Mouse (Mus musculus) cerebellum, postnatal 36 days (tissue): Measurements from ENCODE around the gene Kcna4.
A peak's percentile ranks its signal among the peaks of the same experiment; 100 is the strongest.

ENCODE experiments used
- DNase-seq, 2 experiments: peaks; one replicate each; pipeline ENCODE4 v3.0.0; 2021 to 2022; ENCODE audit warnings: mixed read lengths in 2 of 2

Gene Kcna4

DNA sequence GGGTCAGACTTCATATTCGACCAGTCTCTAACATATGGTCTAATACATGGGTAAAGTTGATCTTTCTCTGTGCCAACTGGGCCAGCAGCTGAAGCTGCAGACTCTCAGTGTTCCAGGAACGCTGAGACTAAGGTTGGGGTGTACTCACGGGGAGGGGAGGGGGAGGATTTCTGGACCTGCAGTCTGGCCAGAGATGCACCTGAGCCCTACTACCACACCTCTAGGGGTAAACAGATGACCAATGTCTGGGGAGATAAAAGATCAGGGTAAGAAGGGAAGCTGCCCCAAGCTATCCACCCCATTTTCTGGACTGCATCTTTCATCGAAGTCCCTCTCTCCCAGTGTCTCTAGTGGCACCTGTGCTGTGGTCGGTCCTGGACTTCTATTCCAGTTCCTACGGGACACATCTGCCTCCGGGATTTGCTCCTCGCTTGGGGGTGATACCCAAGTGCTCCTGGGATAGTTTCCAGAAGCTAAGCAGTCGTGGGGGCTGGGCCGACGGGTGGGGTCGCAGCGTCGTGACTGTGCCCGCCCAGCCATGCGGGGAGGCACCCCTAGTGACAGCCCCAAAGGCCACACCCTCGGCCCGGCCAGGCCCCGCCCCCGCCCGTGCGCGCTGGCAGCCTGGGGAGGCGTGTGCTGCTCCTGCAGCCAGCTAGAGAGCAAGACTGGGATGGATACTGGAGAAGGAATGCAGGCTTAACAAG lies at the start of gene Kcna4:
TSS of gene Kcna4 (plus strand) at position 650 of the 707 bp plus-strand sequence.
- peak; percentile 30 to 37 for DNase-seq

- no peak for DNase-seq
These were observed 32.3 kb upstream of the Kcna4 start for GRCm38 (mm10) chr2:107258091-107258490.

DNA sequence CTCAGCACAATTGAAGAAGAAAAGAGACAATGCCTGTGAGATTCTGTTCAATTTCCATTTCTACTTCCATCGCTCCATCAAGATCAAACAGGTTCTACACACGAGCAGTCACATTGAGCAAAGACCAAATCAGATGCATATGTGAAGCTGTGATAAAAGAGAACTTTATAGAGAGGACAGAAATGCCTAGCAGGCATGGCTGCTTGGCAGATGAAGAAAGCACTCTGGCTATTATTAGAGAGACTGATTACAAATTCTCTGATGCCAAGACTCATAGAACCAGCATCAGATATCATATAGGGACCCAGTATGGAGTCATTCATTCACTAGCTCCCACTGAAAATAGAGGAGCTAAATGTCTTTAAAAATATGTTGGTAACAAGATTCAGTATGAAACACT lies 24.2 kb upstream of the Kcna4 start:
- DNase-seq: no peak

DNA sequence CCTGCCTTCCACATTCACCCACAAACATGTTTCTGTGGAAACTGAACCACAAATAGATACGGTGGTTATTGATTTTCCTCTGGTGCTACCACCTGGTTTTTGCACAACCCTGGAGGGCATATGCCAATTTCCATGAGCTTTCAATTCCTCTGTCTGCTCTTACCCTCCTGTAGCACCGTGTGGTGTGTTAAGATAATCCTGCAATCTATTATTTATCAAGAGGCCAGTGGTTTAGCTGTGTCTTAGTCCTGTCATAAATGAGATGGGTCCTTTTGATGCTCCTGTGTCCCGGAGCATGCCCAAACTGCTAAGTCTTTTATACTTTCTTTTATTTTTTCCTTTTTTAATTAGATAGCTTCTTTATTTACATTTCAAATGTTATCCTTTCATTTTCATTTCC lies 20.4 kb upstream of the Kcna4 start:
- no peak for DNase-seq

- no peak for DNase-seq
These were observed 219 bp downstream of the Kcna4 start for GRCm38 (mm10) chr2:107290697-107291019.

DNA sequence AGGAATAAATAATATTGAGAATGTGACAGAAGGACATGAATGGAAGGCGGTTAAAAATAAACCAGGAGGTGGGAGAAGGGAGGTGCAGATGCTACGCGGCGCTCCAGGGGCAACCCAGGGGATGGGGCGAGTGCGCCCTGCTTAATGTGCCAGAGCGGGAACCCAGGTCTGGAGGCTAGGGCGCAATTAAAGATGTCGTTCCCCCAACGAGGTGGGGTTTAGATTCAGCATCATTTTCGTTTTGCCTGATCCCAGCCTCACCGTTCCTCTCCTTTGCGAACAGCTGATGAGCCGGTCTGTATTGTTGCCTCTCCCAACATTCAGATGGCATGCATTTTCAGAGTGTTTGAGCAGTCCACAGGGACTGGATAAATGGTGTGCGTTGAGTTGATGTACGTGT lies 703 bp downstream of the Kcna4 start:
- DNase-seq: peak in 1 of 2 experiments; percentile 5

DNA sequence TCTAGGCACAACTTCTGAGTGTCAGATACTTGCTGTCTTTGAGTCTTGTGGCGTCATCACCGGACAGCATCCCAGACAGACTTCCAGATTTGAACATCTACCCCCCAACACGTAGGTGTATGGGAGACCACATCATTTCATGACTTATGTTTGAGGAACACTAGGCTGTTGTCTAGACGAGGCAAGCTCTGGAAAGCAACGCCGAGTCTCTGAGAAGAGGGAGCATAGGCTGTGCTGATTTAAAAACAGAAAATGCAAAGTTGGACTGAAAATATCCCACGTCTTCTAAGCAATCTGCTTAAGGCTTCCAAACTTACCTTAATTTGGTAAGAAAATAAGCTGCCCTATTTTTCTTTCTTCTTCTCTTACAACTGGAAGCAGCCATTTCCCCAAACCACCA lies 4.1 kb downstream of the Kcna4 start:
- no peak for DNase-seq

GRCm38 (mm10) chr2:107301886-107302285 lies 11.4 kb downstream of the Kcna4 start:
- no peak for DNase-seq

- DNase-seq: no peak
These were observed 14.3 kb downstream of the Kcna4 start for GRCm38 (mm10) chr2:107304707-107305106.

DNA sequence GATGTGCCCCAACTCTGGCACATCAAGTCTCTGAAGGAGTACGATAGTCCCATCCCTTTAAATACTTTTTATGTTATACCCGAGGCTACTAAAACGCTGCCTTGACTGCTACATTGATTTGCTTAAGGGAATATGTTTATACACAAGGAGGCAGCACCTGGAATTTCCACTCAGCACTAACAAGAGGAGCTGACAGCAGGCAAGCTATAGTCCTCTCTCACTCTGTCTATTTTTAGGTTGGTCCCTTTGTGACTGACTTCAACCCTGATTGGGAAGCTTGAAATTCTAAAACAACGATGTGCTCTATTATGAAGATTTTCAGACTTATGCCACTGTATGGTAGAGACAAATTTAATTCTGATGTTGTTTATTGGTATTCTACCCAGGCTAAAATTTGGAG lies 15.6 kb downstream of the Kcna4 start:
- DNase-seq: no peak

DNA sequence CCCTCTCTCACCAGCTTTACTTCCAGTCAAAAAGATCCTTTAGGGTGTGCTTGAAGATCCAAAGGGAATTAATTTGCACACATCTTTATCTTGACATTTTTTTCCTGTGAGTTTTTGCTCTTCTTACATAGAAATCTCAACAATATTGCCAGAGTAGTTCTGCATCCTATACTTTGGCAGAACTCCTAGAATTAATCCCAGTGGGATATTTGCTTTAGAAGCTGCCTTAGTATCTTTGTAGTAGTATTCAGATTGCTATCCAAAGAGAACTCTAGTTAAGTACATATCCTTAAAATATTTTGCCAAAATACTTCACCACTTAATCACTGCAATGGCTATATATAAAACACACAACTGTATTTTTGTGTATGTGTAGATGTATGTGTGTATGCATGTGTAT lies 28.2 kb downstream of the Kcna4 start:
- DNase-seq: no peak

GRCm38 (mm10) chr2:107321596-107322226 lies 31.3 kb downstream of the Kcna4 start:
- DNase-seq: no peak

GRCm38 (mm10) chr2:107324090-107324489 lies 33.7 kb downstream of the Kcna4 start:
- DNase-seq: no peak

DNA sequence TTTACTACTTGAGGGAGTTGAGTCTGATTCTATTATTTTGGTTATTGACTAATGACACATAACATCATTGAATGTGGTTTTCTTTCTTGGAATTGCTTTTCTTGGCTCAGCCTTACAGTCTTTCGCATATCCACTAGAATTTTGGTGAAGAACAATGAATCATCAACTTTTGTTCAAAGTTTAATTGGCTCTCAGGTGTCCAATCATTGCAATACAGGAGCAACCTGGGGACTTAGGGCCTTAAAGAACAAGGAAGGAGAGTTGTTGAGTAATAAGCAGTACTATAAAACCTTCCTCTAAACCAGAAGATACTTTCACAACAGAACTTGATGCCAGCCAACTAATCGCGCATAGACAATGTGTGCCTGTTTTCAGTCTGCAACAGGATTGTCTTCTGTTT lies 36.8 kb downstream of the Kcna4 start:
- no peak for DNase-seq

- DNase-seq: no peak
These were observed 50.9 kb downstream of the Kcna4 start for GRCm38 (mm10) chr2:107341291-107341690.

GRCm38 (mm10) chr2:107344807-107345206 lies 54.4 kb downstream of the Kcna4 start:
- no peak for DNase-seq

DNA sequence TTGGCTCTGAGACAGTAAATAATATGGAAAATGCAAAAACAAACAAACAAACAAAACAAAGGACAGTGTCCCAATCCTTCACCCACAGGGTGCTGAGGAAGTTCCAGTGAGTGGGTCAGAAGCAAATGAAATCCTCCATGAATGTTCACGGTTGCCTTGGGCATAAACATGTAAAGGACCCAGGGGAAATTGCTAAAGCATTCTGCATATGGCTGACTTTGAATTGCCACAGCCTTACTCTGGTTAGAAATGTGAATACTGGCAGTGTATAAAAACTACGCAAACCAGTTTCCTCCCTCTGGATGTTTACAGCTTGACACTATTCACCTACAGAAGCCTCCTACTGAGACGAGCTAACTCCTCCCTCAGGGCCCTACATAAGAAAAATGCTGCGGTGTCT lies 54.9 kb downstream of the Kcna4 start:
- DNase-seq: no peak
